Mouse (Mus musculus): ENCODE data around the gene Pced1a. TPM values are rescaled to one million over a fixed set of nuclear protein-coding genes. Genes with fewer than 3 reads are reported as not detected.
"Not testable (repeated sequence)": the region's sequence is repeated elsewhere in the genome, so short reads cannot be mapped to it uniquely, and the experiment has no call there.

Gene Pced1a
- polyA plus RNA-seq, 1 experiment from 2014 or later, result 12.3 TPM

- H3K9ac ChIP-seq (ENCODE audit: low read depth, low read length), result no peak overlapping the region
- DNase-seq (ENCODE audit: low spot score) (no peak), ATAC-seq (ENCODE audit: low read depth) (no peak)
- no peak overlapping the region for H3K4me3 ChIP-seq (ENCODE audit: low read depth, low read length)
- H3K36me3 ChIP-seq (ENCODE audit: control insufficient read depth, insufficient read depth, low read length), result peaks cover 43% of the 10 kb centered on the region
- no peak overlapping the region for H3K27ac ChIP-seq (replicated peaks; ENCODE audit: low read depth, low read length)
- H3K4me1 ChIP-seq (ENCODE audit: control insufficient read depth, insufficient read depth, low read length), result no peaks in the 10 kb centered on the region
- H3K4me2 ChIP-seq (ENCODE audit: low read depth, low read length), result no peak overlapping the region
- H3K9me3 ChIP-seq (ENCODE audit: control insufficient read depth, low read length), result no peaks in the 10 kb centered on the region
- WGBS, result 80% methylated on average over 11 of the region's 11 CpGs
- H3K27me3 ChIP-seq (replicated peaks; ENCODE audit: control insufficient read depth, insufficient read depth, low read length), result no peaks in the 10 kb centered on the region
Measured at GRCm38 (mm10) chr2:130390993-130391625, 33.4 kb downstream of the Pced1a start.

GRCm38 (mm10) chr2:130388796-130389195, 35.7 kb downstream of the Pced1a start:
- no peak overlapping the region for H3K9ac ChIP-seq (ENCODE audit: low read depth, low read length)
- peaks cover 26% of the 10 kb centered on the region for H3K36me3 ChIP-seq (ENCODE audit: control insufficient read depth, insufficient read depth, low read length)
- no peaks in the 10 kb centered on the region for H3K4me1 ChIP-seq (ENCODE audit: control insufficient read depth, insufficient read depth, low read length)
- 85% methylated on average over 2 of the region's 2 CpGs for WGBS
- no peaks in the 10 kb centered on the region for H3K27me3 ChIP-seq (replicated peaks; ENCODE audit: control insufficient read depth, insufficient read depth, low read length)
- H3K27ac ChIP-seq (replicated peaks; ENCODE audit: low read depth, low read length), result no peak overlapping the region
- ATAC-seq (ENCODE audit: low read depth) (no peak), DNase-seq (ENCODE audit: low spot score) (no peak)
- H3K9me3 ChIP-seq (ENCODE audit: control insufficient read depth, low read length), result no peaks in the 10 kb centered on the region
- no peak overlapping the region for H3K4me2 ChIP-seq (ENCODE audit: low read depth, low read length)
- no peak overlapping the region for H3K4me3 ChIP-seq (ENCODE audit: low read depth, low read length)

DNA sequence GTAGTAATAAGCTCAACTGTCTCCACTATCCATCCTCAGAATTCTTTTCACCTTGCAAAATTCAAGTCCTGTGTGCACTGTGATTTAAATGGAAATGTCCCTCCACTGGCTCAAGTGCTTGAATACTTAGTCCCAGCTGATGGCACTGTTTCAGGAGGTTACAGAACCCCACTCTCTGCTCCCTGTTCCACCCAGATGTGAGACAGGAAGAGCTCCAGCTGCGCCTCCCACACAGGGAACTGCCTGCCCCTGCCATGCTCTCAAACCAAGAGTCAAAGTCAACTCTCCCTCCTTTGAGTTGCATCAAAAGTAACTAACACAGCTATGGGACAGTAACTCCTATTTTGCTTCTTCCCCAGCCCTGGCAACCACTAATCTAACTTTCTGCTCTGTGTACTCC, 38.3 kb downstream of the Pced1a start:
- no peak for ATAC-seq (ENCODE audit: low read depth)
- H3K9me3 ChIP-seq (ENCODE audit: control insufficient read depth, low read length), result no peaks in the 10 kb centered on the region
- H3K4me1 ChIP-seq (ENCODE audit: control insufficient read depth, insufficient read depth, low read length), result no peaks in the 10 kb centered on the region
- H3K9ac ChIP-seq (ENCODE audit: low read depth, low read length), result no peak overlapping the region
- H3K36me3 ChIP-seq (ENCODE audit: control insufficient read depth, insufficient read depth, low read length), result peaks cover 9% of the 10 kb centered on the region
- DNase-seq (ENCODE audit: low spot score), result no peak
- H3K27me3 ChIP-seq (replicated peaks; ENCODE audit: control insufficient read depth, insufficient read depth, low read length), result no peaks in the 10 kb centered on the region
- H3K4me3 ChIP-seq (ENCODE audit: low read depth, low read length), result no peak overlapping the region
- no peak overlapping the region for H3K4me2 ChIP-seq (ENCODE audit: low read depth, low read length)
- 67% methylated on average over 1 of the region's 1 CpGs for WGBS
- no peak overlapping the region for H3K27ac ChIP-seq (replicated peaks; ENCODE audit: low read depth, low read length)

DNA sequence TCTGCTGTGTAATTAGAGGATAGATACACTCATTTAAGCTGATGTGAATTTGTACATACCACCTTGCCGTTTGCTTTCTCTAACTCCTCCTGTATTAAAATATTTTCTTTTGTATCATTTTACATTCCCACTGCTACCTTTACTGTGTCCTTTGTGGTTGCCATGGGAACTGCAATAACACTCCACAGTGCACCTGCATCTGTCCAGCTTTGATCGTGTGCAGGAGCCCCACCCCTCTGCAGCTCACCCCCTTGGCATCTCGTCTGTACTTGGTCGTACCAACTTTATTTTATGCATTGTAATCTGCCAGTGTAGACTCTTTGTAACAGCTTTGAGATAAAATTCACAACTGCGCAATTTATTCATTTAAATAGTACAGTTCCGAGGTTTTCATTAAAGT, 40.6 kb downstream of the Pced1a start:
- H3K27me3 ChIP-seq (replicated peaks; ENCODE audit: control insufficient read depth, insufficient read depth, low read length), result no peaks in the 10 kb centered on the region
- H3K4me1 ChIP-seq (ENCODE audit: control insufficient read depth, insufficient read depth, low read length), result no peaks in the 10 kb centered on the region
- no peak overlapping the region for H3K4me2 ChIP-seq (ENCODE audit: low read depth, low read length)
- no peak overlapping the region for H3K27ac ChIP-seq (replicated peaks; ENCODE audit: low read depth, low read length)
- no peaks in the 10 kb centered on the region for H3K9me3 ChIP-seq (ENCODE audit: control insufficient read depth, low read length)
- DNase-seq (ENCODE audit: low spot score) (no peak), ATAC-seq (ENCODE audit: low read depth) (0 out of 2 replicates have a peak, but pooled peaks have one; percentile 37)
- H3K36me3 ChIP-seq (ENCODE audit: control insufficient read depth, insufficient read depth, low read length), result no peaks in the 10 kb centered on the region
- H3K4me3 ChIP-seq (ENCODE audit: low read depth, low read length), result no peak overlapping the region
- 56% methylated on average over 6 of the region's 6 CpGs for WGBS
- H3K9ac ChIP-seq (ENCODE audit: low read depth, low read length), result no peak overlapping the region

GRCm38 (mm10) chr2:130383205-130383604, 41.3 kb downstream of the Pced1a start:
- no peak for DNase-seq (ENCODE audit: low spot score)
- WGBS, result 46% methylated on average over 3 of the region's 3 CpGs
- no peaks in the 10 kb centered on the region for H3K9me3 ChIP-seq (ENCODE audit: control insufficient read depth, low read length)
- no peak overlapping the region for H3K9ac ChIP-seq (ENCODE audit: low read depth, low read length)
- H3K4me1 ChIP-seq (ENCODE audit: control insufficient read depth, insufficient read depth, low read length), result no peaks in the 10 kb centered on the region
- no peak overlapping the region for H3K27ac ChIP-seq (replicated peaks; ENCODE audit: low read depth, low read length)
- no peak for ATAC-seq (ENCODE audit: low read depth)
- H3K36me3 ChIP-seq (ENCODE audit: control insufficient read depth, insufficient read depth, low read length), result no peaks in the 10 kb centered on the region
- no peaks in the 10 kb centered on the region for H3K27me3 ChIP-seq (replicated peaks; ENCODE audit: control insufficient read depth, insufficient read depth, low read length)
- no peak overlapping the region for H3K4me2 ChIP-seq (ENCODE audit: low read depth, low read length)
- H3K4me3 ChIP-seq (ENCODE audit: low read depth, low read length), result no peak overlapping the region

- Histone ChIP-seq H3K4me1 (ENCODE audit: control insufficient read depth, insufficient read depth, low read length) (no peaks in the 10 kb centered on the region), H3K36me3 (ENCODE audit: control insufficient read depth, insufficient read depth, low read length) (no peaks in the 10 kb centered on the region), H3K27ac (replicated peaks; ENCODE audit: low read depth, low read length) (no peak overlapping the region), H3K4me2 (ENCODE audit: low read depth, low read length) (no peak overlapping the region), H3K4me3 (ENCODE audit: low read depth, low read length) (no peak overlapping the region), H3K27me3 (replicated peaks; ENCODE audit: control insufficient read depth, insufficient read depth, low read length) (no peaks in the 10 kb centered on the region), H3K9me3 (ENCODE audit: control insufficient read depth, low read length) (no peaks in the 10 kb centered on the region), H3K9ac (ENCODE audit: low read depth, low read length) (no peak overlapping the region)
- ATAC-seq (ENCODE audit: low read depth), result no peak
- WGBS, result 67% methylated on average over 4 of the region's 4 CpGs
- DNase-seq (ENCODE audit: low spot score), result peak; percentile 23
Measured at GRCm38 (mm10) chr2:130374951-130375350, 49.5 kb downstream of the Pced1a start.

- H3K27ac ChIP-seq (replicated peaks; ENCODE audit: low read depth, low read length); H3K4me2 ChIP-seq (ENCODE audit: low read depth, low read length); ATAC-seq (ENCODE audit: low read depth); H3K4me3 ChIP-seq (ENCODE audit: low read depth, low read length); H3K4me1 ChIP-seq (ENCODE audit: control insufficient read depth, insufficient read depth, low read length); DNase-seq (ENCODE audit: low spot score); H3K36me3 ChIP-seq (ENCODE audit: control insufficient read depth, insufficient read depth, low read length); H3K9ac ChIP-seq (ENCODE audit: low read depth, low read length); H3K27me3 ChIP-seq (replicated peaks; ENCODE audit: control insufficient read depth, insufficient read depth, low read length); H3K9me3 ChIP-seq (ENCODE audit: control insufficient read depth, low read length): not testable (repeated sequence)
- 42% methylated on average over 1 of the region's 1 CpGs for WGBS
Measured at GRCm38 (mm10) chr2:130373026-130373425, 51.5 kb downstream of the Pced1a start.

GRCm38 (mm10) chr2:130367386-130367785, 57.1 kb downstream of the Pced1a start:
- no peak overlapping the region for H3K4me3 ChIP-seq (ENCODE audit: low read depth, low read length)
- H3K4me1 ChIP-seq (ENCODE audit: control insufficient read depth, insufficient read depth, low read length), result no peaks in the 10 kb centered on the region
- H3K4me2 ChIP-seq (ENCODE audit: low read depth, low read length), result no peak overlapping the region
- ATAC-seq (ENCODE audit: low read depth) (no peak), DNase-seq (ENCODE audit: low spot score) (peak; percentile 19)
- H3K27me3 ChIP-seq (replicated peaks; ENCODE audit: control insufficient read depth, insufficient read depth, low read length), result peaks cover 25% of the 10 kb centered on the region
- WGBS, result 65% methylated on average over 4 of the region's 4 CpGs
- H3K9me3 ChIP-seq (ENCODE audit: control insufficient read depth, low read length), result no peaks in the 10 kb centered on the region
- no peaks in the 10 kb centered on the region for H3K36me3 ChIP-seq (ENCODE audit: control insufficient read depth, insufficient read depth, low read length)
- no peak overlapping the region for H3K27ac ChIP-seq (replicated peaks; ENCODE audit: low read depth, low read length)
- no peak overlapping the region for H3K9ac ChIP-seq (ENCODE audit: low read depth, low read length)
